Mouse (Mus musculus) heart, embryonic 16.5 days (tissue): ENCODE results near the gene Bloc1s2. TPM values are rescaled to one million over a fixed set of nuclear protein-coding genes. Genes with fewer than 3 reads are reported as not detected.
A peak's percentile ranks its signal among the peaks of the same experiment; 100 is the strongest.

ENCODE experiments used
- ATAC-seq: fragments of 200-750 bp; cut with Nextera tagmentation; replicated peaks from 2 replicates; pipeline ENCODE4 v1.8.0; 2017; ENCODE audit warnings: moderate number of reproducible peaks; ENCODE audit not compliant: insufficient read depth, low FRiP score; ENCODE audit errors: extremely low read depth
- H3K27ac ChIP-seq: fragments of 300-500 bp; sonication (generic); 2 replicates; pipeline ENCODE4 v1.5.1; 2014; ENCODE audit warnings: mild to moderate bottlenecking, low read length, control low read depth, moderate library complexity
- H3K27me3 ChIP-seq: fragments of 300-500 bp; sonication (generic); 2 replicates; pipeline ENCODE4 v1.6.1; 2014; ENCODE audit warnings: low read length, mixed read lengths; ENCODE audit not compliant: control insufficient read depth, insufficient read depth
- H3K36me3 ChIP-seq: fragments of 300-500 bp; sonication (generic); 2 replicates; pipeline ENCODE4 v1.6.1; 2014; ENCODE audit not compliant: control insufficient read depth, insufficient read depth
- H3K4me1 ChIP-seq: fragments of 300-500 bp; sonication (generic); 2 replicates; pipeline ENCODE4 v1.6.1; 2014; ENCODE audit warnings: low read length, mixed read lengths; ENCODE audit not compliant: control insufficient read depth, insufficient read depth
- H3K4me2 ChIP-seq: fragments of 300-500 bp; sonication (generic); 2 replicates; pipeline ENCODE4 v1.6.1; 2014; ENCODE audit warnings: low read depth, mild to moderate bottlenecking, control low read depth, low read length
- H3K4me3 ChIP-seq: fragments of 300-500 bp; sonication (generic); 2 replicates; pipeline ENCODE4 v1.5.1; 2014; ENCODE audit warnings: mild to moderate bottlenecking, control low read depth, low read length
- H3K9ac ChIP-seq: fragments of 300-500 bp; sonication (generic); 2 replicates; pipeline ENCODE4 v1.6.1; 2014; ENCODE audit warnings: low read length, control low read depth
- H3K9me3 ChIP-seq: fragments of 300-500 bp; sonication (generic); replicated peaks from 2 replicates; pipeline ENCODE4 v1.6.1; 2016; ENCODE audit warnings: low read length; ENCODE audit not compliant: control insufficient read depth
- WGBS: fragments of 180-500 bp; shearing (Covaris S2); extraction: QIAGEN DNeasy Blood & Tissue Kit; methylation state at CpG from one replicate; pipeline ENCODE4 v1.1.7; 2014; 5-methylcytosine and 5-hydroxymethylcytosine counted together
- polyA plus RNA-seq: library from polyadenylated mRNA; unstranded; fragments of >200 nt; fragmentation: Nextera tagmentation; extraction: Ambion mirVana; gene quantifications from 2 replicates; pipeline ENCODE4 v1.2.1, GENCODE M21; 2015

The Bloc1s2 gene
- polyA plus RNA-seq, 1 experiment from 2014 or later = 63.3 TPM

GRCm38 (mm10) chr19:44161515-44161914, 15.3 kb upstream of the Bloc1s2 start:
- H3K27ac ChIP-seq = no peak overlapping the region
- no peak for ATAC-seq
- no peaks in the 10 kb centered on the region; the same call in none of the 2 replicates for H3K27me3 ChIP-seq
- H3K36me3 ChIP-seq = no peaks in the 10 kb centered on the region
- 8% methylated on average over 3 of the region's 3 CpGs for whole genome bisulfite sequencing
- no peak overlapping the region for H3K4me3 ChIP-seq
- no peak overlapping the region for H3K9ac ChIP-seq
- H3K9me3 ChIP-seq = no peaks in the 10 kb centered on the region
- no peak overlapping the region for H3K4me2 ChIP-seq
- no peaks in the 10 kb centered on the region for H3K4me1 ChIP-seq

GRCm38 (mm10) chr19:44159386-44159785, 13.1 kb upstream of the Bloc1s2 start:
- no peak overlapping the region for H3K4me2 ChIP-seq
- H3K4me1 ChIP-seq = no peaks in the 10 kb centered on the region
- no peaks in the 10 kb centered on the region for H3K36me3 ChIP-seq
- no peaks in the 10 kb centered on the region for H3K9me3 ChIP-seq
- no peak overlapping the region for H3K4me3 ChIP-seq
- no peak for ATAC-seq
- H3K9ac ChIP-seq = no peak overlapping the region
- 75% methylated on average over 3 of the region's 3 CpGs for WGBS
- no peak overlapping the region for H3K27ac ChIP-seq
- H3K27me3 ChIP-seq = peaks cover 7% of the 10 kb centered on the region

GRCm38 (mm10) chr19:44157005-44157404, 10.8 kb upstream of the Bloc1s2 start:
- ATAC-seq = no peak
- Histone ChIP-seq H3K4me1 (no peaks in the 10 kb centered on the region), H3K27ac (no peak overlapping the region), H3K36me3 (no peaks in the 10 kb centered on the region), H3K9me3 (no peaks in the 10 kb centered on the region), H3K27me3 (peaks cover 14% of the 10 kb centered on the region), H3K4me2 (no peak overlapping the region), H3K4me3 (no peak overlapping the region), H3K9ac (no peak overlapping the region)
- 88% methylated on average over 10 of the region's 10 CpGs for WGBS

GRCm38 (mm10) chr19:44153781-44154180, 7.5 kb upstream of the Bloc1s2 start:
- Histone ChIP-seq H3K4me1 (no peaks in the 10 kb centered on the region), H3K4me3 (no peak overlapping the region), H3K36me3 (no peaks in the 10 kb centered on the region), H3K4me2 (no peak overlapping the region), H3K27ac (no peak overlapping the region), H3K9ac (no peak overlapping the region), H3K27me3 (peaks cover 14% of the 10 kb centered on the region), H3K9me3 (no peaks in the 10 kb centered on the region)
- ATAC-seq = no peak
- WGBS = 74% methylated on average over 5 of the region's 5 CpGs

- Histone ChIP-seq H3K27ac (no peak overlapping the region), H3K27me3 (peaks cover 7% of the 10 kb centered on the region; the same call in 1 of the 2 replicates), H3K9ac (no peak overlapping the region), H3K9me3 (no peaks in the 10 kb centered on the region), H3K4me3 (no peak overlapping the region), H3K4me1 (peaks cover 7% of the 10 kb centered on the region), H3K36me3 (no peaks in the 10 kb centered on the region), H3K4me2 (no peak overlapping the region)
- ATAC-seq = no peak
- 58% methylated on average over 2 of the region's 2 CpGs for WGBS
Observed at GRCm38 (mm10) chr19:44148991-44149390, 2.7 kb upstream of the Bloc1s2 start.

GRCm38 (mm10) chr19:44148345-44148744, 2.1 kb upstream of the Bloc1s2 start:
- peaks cover 5% of the 10 kb centered on the region; the same call in 1 of the 2 replicates for H3K27me3 ChIP-seq
- peaks cover 7% of the 10 kb centered on the region for H3K4me1 ChIP-seq
- H3K27ac ChIP-seq = no peak overlapping the region
- H3K9me3 ChIP-seq = no peaks in the 10 kb centered on the region
- H3K36me3 ChIP-seq = no peaks in the 10 kb centered on the region
- H3K4me2 ChIP-seq = no peak overlapping the region
- no peak for ATAC-seq
- H3K4me3 ChIP-seq = no peak overlapping the region
- 21% methylated on average over 2 of the region's 2 CpGs for WGBS
- no peak overlapping the region for H3K9ac ChIP-seq

- no peak for ATAC-seq
- H3K4me2 ChIP-seq = no peak overlapping the region
- H3K27ac ChIP-seq = no peak overlapping the region
- H3K4me1 ChIP-seq = peaks cover 7% of the 10 kb centered on the region
- no peak overlapping the region for H3K9ac ChIP-seq
- H3K4me3 ChIP-seq = no peak overlapping the region
- no peaks in the 10 kb centered on the region for H3K9me3 ChIP-seq
- H3K27me3 ChIP-seq = no peaks in the 10 kb centered on the region
- WGBS = 88% methylated on average over 8 of the region's 8 CpGs
- H3K36me3 ChIP-seq = peaks cover 11% of the 10 kb centered on the region
Observed at GRCm38 (mm10) chr19:44146951-44147350, 705 bp upstream of the Bloc1s2 start.

- Histone ChIP-seq H3K36me3 (peaks cover 15% of the 10 kb centered on the region), H3K9ac (peak overlapping the region; percentile 72), H3K27ac (no peak overlapping the region), H3K4me1 (peaks cover 7% of the 10 kb centered on the region), H3K9me3 (no peaks in the 10 kb centered on the region), H3K4me2 (peak overlapping the region; percentile 88), H3K4me3 (peak overlapping the region; percentile 71), H3K27me3 (no peaks in the 10 kb centered on the region)
- WGBS = 61% methylated on average over 9 of the region's 9 CpGs
- no peak for ATAC-seq
Observed at GRCm38 (mm10) chr19:44146568-44146879, 278 bp upstream of the Bloc1s2 start.

- WGBS = 77% methylated on average over 9 of the region's 9 CpGs
- no peak overlapping the region for H3K4me2 ChIP-seq
- H3K27ac ChIP-seq = no peak overlapping the region
- ATAC-seq = no peak
- H3K36me3 ChIP-seq = peaks cover 24% of the 10 kb centered on the region
- no peaks in the 10 kb centered on the region for H3K9me3 ChIP-seq
- H3K4me1 ChIP-seq = peaks cover 7% of the 10 kb centered on the region
- no peak overlapping the region for H3K4me3 ChIP-seq
- no peak overlapping the region for H3K9ac ChIP-seq
- no peaks in the 10 kb centered on the region for H3K27me3 ChIP-seq
Observed at GRCm38 (mm10) chr19:44144366-44144765, 1.9 kb downstream of the Bloc1s2 start.
